Mouse (Mus musculus) activated CD4-positive, CD25-positive, alpha-beta regulatory T cell, adult 4 months (primary cell): ENCODE measurements around the gene Olfr1340. TPM values are rescaled to one million over a fixed set of nuclear protein-coding genes. Genes with fewer than 3 reads are reported as not detected.

Experiments used
- ATAC-seq: one replicate; pipeline ENCODE4 v1.8.0; 2017
- polyA plus RNA-seq, 2 experiments: library from polyadenylated mRNA; unstranded; fragments of 100-300 nt; shearing (Covaris generic); gene quantifications; one replicate each; pipeline ENCODE4 v1.2.1; 2017

The Olfr1340 gene
- polyA plus RNA-seq = not detected

DNA sequence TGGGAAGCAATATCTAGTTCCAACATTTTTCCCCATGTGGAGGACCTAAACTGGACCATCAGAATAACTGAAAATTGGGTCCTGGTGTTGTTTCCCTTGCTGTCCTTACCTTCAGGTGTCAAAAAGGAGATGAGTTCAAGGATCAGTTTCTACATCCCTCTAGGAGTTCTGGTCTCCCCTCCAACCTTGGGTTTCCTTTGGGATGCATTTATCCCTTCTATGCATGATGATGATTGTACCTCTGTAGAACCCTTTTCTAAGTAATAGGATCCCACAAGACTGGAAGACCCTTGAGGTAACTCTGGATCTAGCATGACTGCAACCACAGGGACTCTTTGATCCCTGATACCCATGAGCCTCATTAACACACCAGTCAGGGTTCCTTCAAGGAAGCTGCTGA, at the start of gene Olfr1340:
Gene Olfr1340, plus strand, starts transcription at position 301 of the 400 bp plus-strand sequence.
- ATAC-seq = no peak

DNA sequence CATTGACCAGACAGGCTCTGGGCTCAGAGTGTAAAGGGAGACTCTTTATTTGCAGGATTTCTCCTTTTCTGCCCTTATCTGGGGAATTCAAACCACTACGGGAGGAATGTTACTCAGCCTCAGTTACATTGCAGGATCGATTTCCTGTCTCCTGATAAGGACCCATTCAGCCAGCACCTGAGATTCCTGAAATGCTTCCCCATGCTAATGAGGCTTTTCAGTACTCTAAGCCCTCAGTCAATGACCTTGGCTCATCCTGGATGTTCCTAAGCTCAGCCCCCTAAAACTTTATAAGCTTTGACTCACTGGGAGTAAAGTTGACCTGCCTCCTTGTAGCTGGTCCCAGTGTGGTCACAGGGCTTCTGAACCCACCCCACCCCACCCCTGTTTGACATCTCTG, 32.9 kb upstream of the Olfr1340 start:
- no peak for ATAC-seq

DNA sequence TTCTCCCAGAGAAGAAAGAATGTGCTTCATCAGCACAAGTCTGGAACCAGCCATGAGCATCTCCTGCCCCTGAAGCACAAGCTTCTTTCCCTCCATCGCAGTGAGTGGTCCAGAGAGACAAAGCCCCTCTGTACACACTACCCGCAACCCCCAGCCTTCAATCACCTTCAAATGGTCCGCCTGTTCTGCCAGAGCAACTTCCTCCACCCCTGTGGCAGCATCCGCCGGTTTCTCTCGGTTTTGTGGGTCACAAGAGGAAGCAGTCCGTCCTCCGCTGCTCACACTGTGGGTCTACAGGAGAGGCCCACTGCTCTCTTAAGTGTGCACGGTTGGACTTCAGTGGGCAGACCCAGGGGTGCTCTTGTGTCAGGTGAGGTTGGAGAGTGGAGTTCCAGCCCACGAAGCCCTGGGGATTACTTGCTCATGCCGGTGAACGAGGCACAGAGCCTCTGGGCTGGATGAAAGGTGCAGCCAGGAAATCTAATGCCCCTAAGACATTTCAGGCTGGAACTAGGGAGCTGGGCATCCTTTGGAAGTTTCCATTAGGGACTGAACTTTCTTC, 27.4 kb upstream of the Olfr1340 start, which contains the start of gene Olfr1342:
Gene Olfr1342, minus strand, starts transcription at position 345 of the 562 bp plus-strand sequence.
- ATAC-seq = no peak

GRCm38 (mm10) chr4:118693812-118694211, 26.1 kb upstream of the Olfr1340 start:
- ATAC-seq = no peak

GRCm38 (mm10) chr4:118703223-118703622, 16.7 kb upstream of the Olfr1340 start, which contains the start of gene Olfr1341:
Olfr1341 (plus strand) TSS chr4:118703523.
- ATAC-seq = no peak

DNA sequence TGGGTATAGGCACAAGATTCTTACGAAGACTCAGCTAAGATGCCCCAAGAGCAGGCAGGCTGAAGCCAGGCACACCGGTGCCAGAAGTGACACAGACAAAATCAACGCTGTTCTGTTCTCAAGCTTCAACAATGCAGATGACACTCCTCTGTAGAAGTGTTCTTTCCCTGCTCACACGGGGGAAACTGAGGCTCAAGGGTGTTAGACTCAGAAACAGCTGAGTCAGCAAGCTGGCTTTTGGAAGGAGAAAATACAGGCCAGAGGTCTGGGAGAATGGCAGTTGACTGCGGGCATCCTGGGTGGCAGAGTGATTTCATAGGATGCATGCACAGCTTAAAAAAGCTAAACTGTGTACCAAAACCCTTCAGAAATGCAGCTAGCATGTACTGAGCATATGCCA, 11.9 kb upstream of the Olfr1340 start:
- ATAC-seq = no peak

DNA sequence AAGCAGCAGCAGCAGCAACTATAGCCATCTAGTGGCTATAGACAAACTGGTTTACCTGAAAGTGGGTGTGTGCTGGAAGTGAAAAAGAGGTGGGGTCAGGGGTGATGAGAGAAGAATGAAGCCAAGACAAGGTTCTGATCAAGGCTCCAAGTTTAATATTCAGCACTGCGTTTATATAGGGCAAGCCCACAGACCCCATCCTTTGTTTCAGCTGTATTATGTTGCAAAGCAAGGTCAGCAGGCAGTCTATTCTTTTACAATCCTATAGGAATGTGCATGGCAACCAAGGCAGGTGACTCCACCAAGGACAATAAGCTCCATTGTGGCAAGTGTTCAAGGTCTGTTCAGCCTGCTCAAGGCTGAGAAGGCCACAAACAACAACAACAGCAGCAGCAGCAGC, 8.3 kb upstream of the Olfr1340 start:
- ATAC-seq = no peak

DNA sequence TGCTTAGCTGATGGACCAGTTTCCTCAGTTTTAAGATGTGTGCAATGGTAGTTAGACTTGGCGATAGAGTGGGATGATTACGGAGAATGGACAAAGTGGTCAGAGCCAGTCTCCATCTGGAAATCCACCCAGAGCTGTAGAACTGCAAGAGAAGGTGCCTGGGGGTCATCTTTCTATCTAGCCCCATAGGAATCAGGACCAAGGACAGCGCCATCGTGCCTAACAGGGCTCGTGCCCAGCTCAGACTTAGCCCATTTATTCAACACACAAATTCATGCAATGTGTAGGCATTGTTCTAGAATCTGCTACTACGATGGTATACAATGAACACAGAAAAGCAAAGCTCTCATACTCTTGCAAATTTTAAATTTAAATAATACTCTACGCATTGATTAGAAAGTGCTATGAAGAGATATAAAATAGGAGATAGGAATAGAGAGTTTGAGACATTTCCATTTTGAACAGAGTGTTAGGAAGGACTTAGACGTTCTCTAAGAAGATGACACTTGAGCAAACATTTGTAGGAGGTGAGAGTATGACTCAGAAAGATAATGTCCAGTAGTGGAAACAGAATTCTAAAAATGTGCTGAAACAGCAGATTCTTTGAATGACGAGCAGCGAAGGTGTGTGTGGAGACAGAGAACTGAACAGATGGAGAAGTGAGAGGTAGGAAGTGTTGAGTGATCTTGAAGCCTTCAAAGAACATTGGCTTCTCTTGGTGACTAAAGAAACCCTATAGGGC, 2.0 kb downstream of the Olfr1340 start:
- ATAC-seq = no peak

DNA sequence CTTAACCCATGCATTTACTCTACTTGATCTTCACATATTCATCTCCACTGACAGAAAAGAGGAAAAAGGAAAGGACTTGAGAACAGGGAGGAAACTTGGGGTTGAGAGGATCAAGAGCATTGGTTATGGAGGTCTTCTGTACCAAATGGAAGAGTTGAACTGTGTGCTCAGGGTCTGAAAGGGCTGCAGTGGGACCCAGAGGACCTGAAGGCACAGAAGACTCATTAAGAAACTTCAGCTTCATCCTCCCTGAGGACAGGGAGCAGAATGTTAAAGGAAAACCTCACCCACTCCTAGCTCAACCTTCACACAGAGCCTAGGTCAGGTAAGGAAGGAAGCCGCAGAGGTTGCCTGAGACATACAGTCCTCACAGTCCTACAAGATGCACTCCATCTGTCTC, 11.9 kb downstream of the Olfr1340 start, which contains the start of gene Olfr1339:
Gene Olfr1339, plus strand, starts transcription at position 301 of the 400 bp plus-strand sequence.
- no peak for ATAC-seq

GRCm38 (mm10) chr4:118739574-118739973, 19.6 kb downstream of the Olfr1340 start:
- no peak for ATAC-seq

DNA sequence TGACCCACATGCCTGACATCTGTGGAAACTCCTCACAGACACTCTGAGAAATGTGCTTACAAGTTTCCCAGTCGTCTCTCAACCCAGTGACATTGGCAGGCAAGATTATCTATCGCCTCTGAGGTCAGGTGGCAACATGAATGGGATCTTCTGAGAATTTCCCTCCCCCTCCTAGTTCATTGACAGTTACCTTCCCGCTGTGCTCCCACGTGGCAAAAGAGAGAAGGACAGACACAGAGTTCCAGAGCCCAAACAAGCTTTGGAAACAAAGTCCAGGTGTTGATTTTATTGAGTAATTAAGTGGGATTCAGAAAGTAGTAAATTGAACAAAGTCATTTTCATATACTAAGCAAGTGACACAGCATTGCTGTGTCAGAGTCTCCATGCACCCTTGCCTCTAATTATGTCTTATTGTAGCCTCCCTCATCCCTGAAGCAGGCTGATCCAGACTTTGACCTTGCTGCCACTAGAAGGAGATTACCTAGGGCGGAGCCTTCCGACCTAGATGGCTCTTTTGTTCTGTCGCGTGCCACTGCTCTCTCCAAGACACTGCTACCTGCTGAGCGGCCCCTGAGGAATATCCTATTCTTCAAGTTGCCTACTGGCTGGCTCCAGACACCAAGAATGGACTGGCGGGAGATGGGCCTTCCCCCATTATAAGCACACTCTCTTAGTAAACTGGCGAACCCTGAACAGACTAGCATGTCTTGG, 21.2 kb downstream of the Olfr1340 start:
- no peak for ATAC-seq

- no peak for ATAC-seq
Observed at GRCm38 (mm10) chr4:118741881-118742280, 21.9 kb downstream of the Olfr1340 start.

GRCm38 (mm10) chr4:118758637-118759036, 38.7 kb downstream of the Olfr1340 start, which contains the start of gene Olfr1338:
Olfr1338 (minus strand) TSS chr4:118758737.
- ATAC-seq = no peak

Other genes with a start within 250 kb of the Olfr1340 start
- not detected for gene Tie1, start 230.1 kb upstream of the Olfr1340 start, polyA plus RNA-seq
- gene 2610528J11Rik, start 193.1 kb upstream of the Olfr1340 start, polyA plus RNA-seq = not detected
- gene Tmem125, start 176.1 kb upstream of the Olfr1340 start, polyA plus RNA-seq = not detected
- not detected for gene Cfap57, start 99.4 kb upstream of the Olfr1340 start, polyA plus RNA-seq
- gene Ebna1bp2, start 99.3 kb upstream of the Olfr1340 start, polyA plus RNA-seq = 100 to 1,000 TPM; 163 to 165 TPM
- not detected for gene Olfr62, start 61.2 kb upstream of the Olfr1340 start, polyA plus RNA-seq
- not detected for gene Olfr1342, start 27.4 kb upstream of the Olfr1340 start, polyA plus RNA-seq
- gene Olfr1341, start 16.6 kb upstream of the Olfr1340 start, polyA plus RNA-seq = not detected
- gene Olfr1339, start 12.0 kb downstream of the Olfr1340 start, polyA plus RNA-seq = not detected
- gene Olfr1338, start 38.6 kb downstream of the Olfr1340 start, polyA plus RNA-seq = under 1 TPM in 1 of 2 experiments, not detected in 1; 0.20 TPM
- gene Olfr1337, start 62.4 kb downstream of the Olfr1340 start, polyA plus RNA-seq = not detected
- gene Olfr1335, start 89.8 kb downstream of the Olfr1340 start, polyA plus RNA-seq = not detected
- gene Olfr1333, start 116.1 kb downstream of the Olfr1340 start, polyA plus RNA-seq = not detected
- under 1 TPM in 1 of 2 experiments, not detected in 1; 0.17 TPM for gene Olfr1331, start 144.5 kb downstream of the Olfr1340 start, polyA plus RNA-seq
- under 1 TPM in 1 of 2 experiments, not detected in 1; 0.21 TPM for gene Olfr1330, start 168.5 kb downstream of the Olfr1340 start, polyA plus RNA-seq
- not detected for gene Olfr1329, start 197.3 kb downstream of the Olfr1340 start, polyA plus RNA-seq
- gene Olfr1328, start 218.5 kb downstream of the Olfr1340 start, polyA plus RNA-seq = not detected
- not detected for gene Lao1, start 241.4 kb downstream of the Olfr1340 start, polyA plus RNA-seq